Mouse (Mus musculus): ENCODE measurements at regions not wholly inside any gene's neighbourhood (a gene's known extent, or its start where the extent isn't known, plus 50 kb on each side); places are given as distances from the start of the nearest gene placed in this dataset.

- no peak for DNase-seq (ENCODE audit: low spot score)
Measured at GRCm38 (mm10) chr8:49396519-49396918, 552.8 kb upstream of the Tenm3 start.

GRCm38 (mm10) chr8:49395029-49395428 is 551.3 kb upstream of the Tenm3 start:
- no peak for DNase-seq (ENCODE audit: low spot score)

GRCm38 (mm10) chr8:49389525-49389924 is 545.8 kb upstream of the Tenm3 start:
- DNase-seq (ENCODE audit: low spot score) = no peak

- DNase-seq (ENCODE audit: low spot score) = no peak
Measured at GRCm38 (mm10) chr8:49387587-49387986, 543.8 kb upstream of the Tenm3 start.

GRCm38 (mm10) chr8:49372686-49373085 is 528.9 kb upstream of the Tenm3 start:
- DNase-seq (ENCODE audit: low spot score) = no peak

GRCm38 (mm10) chr8:49362682-49363081 is 518.9 kb upstream of the Tenm3 start:
- no peak for DNase-seq (ENCODE audit: low spot score)

- DNase-seq (ENCODE audit: low spot score) = no peak
Measured at GRCm38 (mm10) chr8:49361443-49361842, 517.7 kb upstream of the Tenm3 start.

- DNase-seq (ENCODE audit: low spot score) = no peak
Measured at GRCm38 (mm10) chr8:49360121-49360520, 516.4 kb upstream of the Tenm3 start.

- no peak for DNase-seq (ENCODE audit: low spot score)
Measured at GRCm38 (mm10) chr8:49359671-49360070, 515.9 kb upstream of the Tenm3 start.

GRCm38 (mm10) chr8:49348602-49349001 is 504.9 kb upstream of the Tenm3 start:
- DNase-seq (ENCODE audit: low spot score) = no peak

- DNase-seq (ENCODE audit: low spot score) = no peak
Measured at GRCm38 (mm10) chr8:49338716-49339115, 495.0 kb upstream of the Tenm3 start.

- no peak for DNase-seq (ENCODE audit: low spot score)
Measured at GRCm38 (mm10) chr8:49326980-49327379, 483.2 kb upstream of the Tenm3 start.

- DNase-seq (ENCODE audit: low spot score) = no peak
Measured at GRCm38 (mm10) chr8:49321404-49321803, 477.7 kb upstream of the Tenm3 start.

GRCm38 (mm10) chr8:49313483-49314278 is 469.9 kb upstream of the Tenm3 start:
- no peak for DNase-seq (ENCODE audit: low spot score)

GRCm38 (mm10) chr8:49312816-49313215 is 469.1 kb upstream of the Tenm3 start:
- DNase-seq (ENCODE audit: low spot score) = no peak

- DNase-seq (ENCODE audit: low spot score) = no peak
Measured at GRCm38 (mm10) chr8:49282401-49282800, 438.6 kb upstream of the Tenm3 start.

GRCm38 (mm10) chr8:49281254-49281653 is 437.5 kb upstream of the Tenm3 start:
- no peak for DNase-seq (ENCODE audit: low spot score)

- DNase-seq (ENCODE audit: low spot score) = no peak
Measured at GRCm38 (mm10) chr8:49274031-49274430, 430.3 kb upstream of the Tenm3 start.

- no peak for DNase-seq (ENCODE audit: low spot score)
Measured at GRCm38 (mm10) chr8:49273109-49273508, 429.4 kb upstream of the Tenm3 start.

GRCm38 (mm10) chr8:49263416-49263815 is 419.7 kb upstream of the Tenm3 start:
- no peak for DNase-seq (ENCODE audit: low spot score)

- no peak for DNase-seq (ENCODE audit: low spot score)
Measured at GRCm38 (mm10) chr8:49262797-49263196, 419.0 kb upstream of the Tenm3 start.

GRCm38 (mm10) chr8:49255954-49256353 is 412.2 kb upstream of the Tenm3 start:
- no peak for DNase-seq (ENCODE audit: low spot score)

GRCm38 (mm10) chr8:49254311-49254828 is 410.6 kb upstream of the Tenm3 start:
- DNase-seq (ENCODE audit: low spot score) = no peak

GRCm38 (mm10) chr8:49243002-49243401 is 399.3 kb upstream of the Tenm3 start:
- DNase-seq (ENCODE audit: low spot score) = no peak
